Mouse (Mus musculus) limb, embryonic 11.5 days (tissue): ENCODE results near the gene Ugt2b5. TPM values are rescaled to one million over a fixed set of nuclear protein-coding genes. Genes with fewer than 3 reads are reported as not detected.
A peak's percentile ranks its signal among the peaks of the same experiment; 100 is the strongest.
"Not testable (repeated sequence)": the region's sequence is repeated elsewhere in the genome, so short reads cannot be mapped to it uniquely, and the experiment has no call there.

Experiments
- ATAC-seq: fragments of 200-750 bp; cut with Nextera tagmentation; 2 replicates; pipeline ENCODE4 v1.8.0; 2017; ENCODE audit warnings: low read depth; ENCODE audit not compliant: insufficient number of reproducible peaks, low FRiP score, low TSS enrichment
- DNase-seq: peaks from one replicate; pipeline ENCODE4 v3.0.0-alpha.2; 2015; ENCODE audit warnings: low spot score
- H3K27ac ChIP-seq: fragments of 300-500 bp; sonication (generic); replicated peaks from 2 replicates; pipeline ENCODE4 v1.5.1; 2014; ENCODE audit warnings: low read depth, mild to moderate bottlenecking, low read length
- H3K27me3 ChIP-seq: fragments of 300-500 bp; sonication (generic); 2 replicates; pipeline ENCODE4 v1.6.1; 2014; ENCODE audit warnings: mild to moderate bottlenecking, low read length, mixed read lengths; ENCODE audit not compliant: control insufficient read depth, insufficient read depth
- H3K36me3 ChIP-seq: fragments of 300-500 bp; sonication (generic); 2 replicates; pipeline ENCODE4 v1.6.1; 2014; ENCODE audit warnings: mild to moderate bottlenecking, low read length, moderate library complexity, mixed read lengths; ENCODE audit not compliant: control insufficient read depth, insufficient read depth
- H3K4me1 ChIP-seq: fragments of 300-500 bp; sonication (generic); 2 replicates; pipeline ENCODE4 v1.6.1; 2014; ENCODE audit warnings: low read length, mixed read lengths; ENCODE audit not compliant: control insufficient read depth, insufficient read depth
- H3K4me2 ChIP-seq: fragments of 300-500 bp; sonication (generic); 2 replicates; pipeline ENCODE4 v1.6.1; 2014; ENCODE audit warnings: low read depth, mild to moderate bottlenecking, moderate library complexity; ENCODE audit not compliant: severe bottlenecking
- H3K4me3 ChIP-seq: fragments of 300-500 bp; sonication (generic); 2 replicates; pipeline ENCODE4 v1.5.1; 2014; ENCODE audit warnings: low read depth, low read length
- H3K9ac ChIP-seq: fragments of 300-500 bp; sonication (generic); 2 replicates; pipeline ENCODE4 v1.6.1; 2014; ENCODE audit warnings: mild to moderate bottlenecking, low read length
- H3K9me3 ChIP-seq: fragments of 300-500 bp; sonication (generic); 2 replicates; pipeline ENCODE4 v1.6.1; 2016; ENCODE audit warnings: low read length; ENCODE audit not compliant: control insufficient read depth
- WGBS: fragments of 180-500 bp; shearing (Covaris S2); extraction: QIAGEN DNeasy Blood & Tissue Kit; methylation state at CpG from one replicate; pipeline ENCODE4 v1.1.7; 2014; 5-methylcytosine and 5-hydroxymethylcytosine counted together
- polyA plus RNA-seq: library from polyadenylated mRNA; unstranded; fragments of >200 nt; fragmentation: Nextera tagmentation; extraction: Ambion mirVana; gene quantifications from 2 replicates; pipeline ENCODE4 v1.2.1, GENCODE M21; 2014

Ugt2b5 gene
- polyA plus RNA-seq, result not detected in 2 replicates

- not testable (repeated sequence) for H3K4me1 ChIP-seq, H3K4me2 ChIP-seq, H3K27ac ChIP-seq, H3K9me3 ChIP-seq, H3K27me3 ChIP-seq, H3K9ac ChIP-seq, DNase-seq, H3K36me3 ChIP-seq, ATAC-seq, H3K4me3 ChIP-seq
- WGBS, result 98% methylated on average over 1 of the region's 2 CpGs
Measured at GRCm38 (mm10) chr5:87140196-87140595, at the start of gene Ugt2b5. Gene Ugt2b5 (minus strand): TSS chr5:87140318.

DNA sequence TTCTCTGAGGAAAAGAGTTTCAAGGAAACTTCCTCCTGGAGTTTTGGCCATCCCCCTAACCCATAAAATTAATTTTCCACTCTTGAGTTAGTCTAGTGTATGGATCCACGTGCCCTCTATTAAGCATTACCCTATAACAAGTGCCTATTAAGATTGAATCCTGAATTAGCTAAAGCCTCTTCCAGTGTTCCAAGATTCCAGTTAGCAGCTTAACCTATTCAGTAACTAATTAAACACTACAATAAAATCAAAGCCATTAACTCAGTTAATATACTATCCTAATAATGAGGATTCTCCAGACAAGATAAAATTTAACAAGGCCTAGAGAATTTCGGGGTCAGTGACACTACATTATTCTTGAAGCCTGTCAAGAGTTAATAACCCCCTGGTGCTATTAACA lies 35.7 kb upstream of the Ugt2b5 start:
- not testable (repeated sequence) for H3K4me2 ChIP-seq, H3K9ac ChIP-seq

DNA sequence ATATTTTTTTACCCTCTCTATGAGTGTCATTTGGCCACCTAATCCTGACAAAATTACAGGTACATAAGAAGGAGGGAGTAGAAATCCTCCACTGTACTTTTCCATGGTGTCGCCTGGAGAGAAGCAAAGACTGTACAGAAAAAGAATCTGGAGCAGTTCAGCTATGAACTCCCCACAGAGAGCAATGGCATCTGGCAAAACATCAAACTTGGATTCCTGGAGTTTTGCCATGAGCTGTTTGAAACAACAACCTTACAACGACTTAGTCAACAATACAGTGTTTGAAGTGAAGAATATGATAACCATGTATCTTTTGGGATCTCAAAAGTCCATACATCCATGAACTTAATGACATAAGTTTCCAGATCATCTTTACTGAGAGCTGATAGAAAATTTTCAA lies 34.6 kb upstream of the Ugt2b5 start:
- Histone ChIP-seq H3K27ac (no peak overlapping the region), H3K4me3 (no peak overlapping the region), H3K4me1 (no peaks in the 10 kb centered on the region), H3K9ac (no peak overlapping the region), H3K36me3 (no peaks in the 10 kb centered on the region), H3K27me3 (no peaks in the 10 kb centered on the region), H3K4me2 (no peak overlapping the region), H3K9me3 (no peaks in the 10 kb centered on the region)
- DNase-seq (no peak), ATAC-seq (no peak)
- whole genome bisulfite sequencing, result 88% methylated on average over 2 of the region's 2 CpGs

More for the DNA sequence above, 35.7 kb upstream of the Ugt2b5 start:
- WGBS, result 48% methylated on average over 2 of the region's 2 CpGs
- H3K36me3 ChIP-seq, DNase-seq, H3K27me3 ChIP-seq, H3K4me3 ChIP-seq, H3K9me3 ChIP-seq, ATAC-seq, H3K4me1 ChIP-seq, H3K27ac ChIP-seq: not testable (repeated sequence)

- DNase-seq (no peak), ATAC-seq (no peak)
- no peaks in the 10 kb centered on the region for H3K4me1 ChIP-seq
- no peak overlapping the region for H3K4me2 ChIP-seq
- H3K27ac ChIP-seq, result no peak overlapping the region
- WGBS, result 89% methylated on average over 8 of the region's 8 CpGs
- no peak overlapping the region for H3K9ac ChIP-seq
- H3K4me3 ChIP-seq, result no peak overlapping the region
- no peaks in the 10 kb centered on the region for H3K27me3 ChIP-seq
- no peaks in the 10 kb centered on the region for H3K9me3 ChIP-seq
- H3K36me3 ChIP-seq, result no peaks in the 10 kb centered on the region
Measured at GRCm38 (mm10) chr5:87147741-87148454, 7.8 kb upstream of the Ugt2b5 start.

- Histone ChIP-seq H3K4me2 (no peak overlapping the region), H3K27ac (no peak overlapping the region), H3K9ac (no peak overlapping the region), H3K27me3 (no peaks in the 10 kb centered on the region), H3K36me3 (no peaks in the 10 kb centered on the region), H3K9me3 (no peaks in the 10 kb centered on the region), H3K4me3 (no peak overlapping the region), H3K4me1 (no peaks in the 10 kb centered on the region)
- peak; percentile 29 for DNase-seq
- no peak for ATAC-seq
- WGBS, result 40% methylated on average over 3 of the region's 3 CpGs
Measured at GRCm38 (mm10) chr5:87142865-87143456, 2.8 kb upstream of the Ugt2b5 start.

DNA sequence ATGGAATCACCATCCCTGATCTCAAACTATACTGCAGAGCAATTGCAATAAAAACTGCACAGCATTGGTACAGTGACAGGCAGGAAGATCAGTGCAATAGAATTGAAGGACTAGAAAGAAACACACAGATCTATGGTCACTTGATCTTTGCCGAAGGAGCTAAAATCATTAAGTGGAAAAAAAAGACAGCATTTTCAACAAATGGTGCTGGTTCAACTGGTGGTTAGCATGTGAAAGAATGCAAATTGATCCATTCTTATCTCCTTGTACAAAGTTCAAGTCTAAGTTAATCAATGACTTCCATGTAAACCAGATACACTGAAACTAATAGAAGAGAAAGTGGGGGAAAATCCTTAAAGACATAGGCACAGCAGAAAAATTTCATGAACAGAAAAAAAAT lies 36.4 kb downstream of the Ugt2b5 start:
- H3K27me3 ChIP-seq, H3K4me1 ChIP-seq, H3K4me3 ChIP-seq, H3K9ac ChIP-seq, H3K9me3 ChIP-seq, H3K36me3 ChIP-seq, ATAC-seq, H3K4me2 ChIP-seq, H3K27ac ChIP-seq, DNase-seq: not testable (repeated sequence)
- WGBS, result 95% methylated on average over 1 of the region's 1 CpGs

DNA sequence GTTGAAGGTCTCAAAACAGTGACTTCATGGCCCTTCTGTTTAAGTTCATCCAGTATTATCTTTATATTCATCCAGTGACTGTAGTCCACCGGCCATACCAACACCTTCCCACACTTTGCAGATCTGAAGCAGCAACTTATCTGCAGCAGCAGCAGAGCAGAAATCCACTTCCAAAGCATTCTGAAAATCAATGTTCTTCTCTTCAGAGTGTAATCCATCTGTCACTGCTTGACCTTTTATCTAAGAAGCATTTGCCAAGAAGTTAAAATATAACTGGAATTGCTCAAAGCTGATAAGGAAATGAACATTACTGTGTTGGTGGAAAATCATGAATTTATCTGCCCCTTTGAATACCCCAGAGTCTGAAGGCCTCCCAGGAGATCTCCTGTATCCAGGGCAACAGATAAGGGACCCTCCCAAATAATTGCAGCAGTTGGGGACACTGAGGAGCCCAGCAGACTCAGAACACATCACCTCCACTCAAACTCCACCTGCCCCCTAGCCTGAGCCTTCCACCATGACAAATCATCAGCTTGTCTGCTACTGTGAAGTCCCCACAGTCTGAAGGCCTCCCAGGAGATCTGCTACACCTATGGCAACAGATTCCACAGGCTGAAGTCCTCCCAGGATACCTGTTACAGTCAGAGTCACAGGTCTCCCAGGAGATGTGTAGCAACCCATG lies 47.6 kb downstream of the Ugt2b5 start, which contains the start of gene Ugt2b36:
Gene Ugt2b36, minus strand, starts transcription at position 210 of the 682 bp plus-strand sequence.
- no peak within 1 kb of the TSS for H3K4me2 ChIP-seq
- ATAC-seq (no peak), DNase-seq (no peak)
- no peaks in the 10 kb centered on the region for H3K9me3 ChIP-seq
- no peak within 1 kb of the TSS for H3K4me3 ChIP-seq
- H3K27ac ChIP-seq, result no peak within 1 kb of the TSS
- H3K4me1 ChIP-seq, result no peaks in the 10 kb centered on the region
- no peaks in the 10 kb centered on the region for H3K36me3 ChIP-seq
- WGBS, result 88% methylated on average over 1 of the region's 1 CpGs
- no peaks in the 10 kb centered on the region for H3K27me3 ChIP-seq
- H3K9ac ChIP-seq, result no peak within 1 kb of the TSS

DNA sequence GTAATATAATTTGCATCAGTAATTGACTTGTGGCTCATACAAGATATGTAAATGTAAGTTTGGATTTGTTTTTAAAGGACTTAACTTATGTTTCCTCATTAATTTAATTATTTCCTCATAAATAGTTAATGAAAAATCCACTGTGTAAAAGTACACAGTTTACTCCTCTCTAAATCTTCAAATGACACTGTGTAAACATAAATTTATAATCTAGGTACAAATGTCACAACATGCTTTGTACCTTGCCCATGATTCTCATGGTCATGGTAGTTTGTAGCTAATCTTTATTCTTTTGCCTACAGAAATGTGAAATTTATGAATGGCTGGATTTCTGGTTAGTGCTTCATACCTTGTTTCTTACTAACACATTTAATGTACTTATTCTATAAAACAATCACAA lies 49.0 kb downstream of the Ugt2b5 start:
- H3K9ac ChIP-seq, result no peak overlapping the region
- ATAC-seq, result no peak
- no peaks in the 10 kb centered on the region for H3K27me3 ChIP-seq
- H3K4me2 ChIP-seq, result no peak overlapping the region
- DNase-seq, result no peak
- no peak overlapping the region for H3K4me3 ChIP-seq
- no peaks in the 10 kb centered on the region for H3K9me3 ChIP-seq
- H3K36me3 ChIP-seq, result no peaks in the 10 kb centered on the region
- H3K4me1 ChIP-seq, result no peaks in the 10 kb centered on the region
- no peak overlapping the region for H3K27ac ChIP-seq
